Mouse (Mus musculus) intestine, postnatal 0 days (tissue): Measurements from ENCODE around the gene Rere. TPM values are rescaled to one million over a fixed set of nuclear protein-coding genes. Genes with fewer than 3 reads are reported as not detected.
A peak's percentile ranks its signal among the peaks of the same experiment; 100 is the strongest.

Experiments
- ATAC-seq: fragments of 200-750 bp; cut with Nextera tagmentation; 2 replicates; pipeline ENCODE4 v1.8.0; 2017; ENCODE audit warnings: mild to moderate bottlenecking, moderate TSS enrichment, moderate library complexity
- H3K27ac ChIP-seq: fragments of 300-500 bp; sonication (generic); 2 replicates; pipeline ENCODE4 v1.5.1; 2014; ENCODE audit warnings: mild to moderate bottlenecking, low read depth, low read length, moderate library complexity
- H3K27me3 ChIP-seq: fragments of 300-500 bp; sonication (generic); replicated peaks from 2 replicates; pipeline ENCODE4 v1.6.1; 2014; ENCODE audit warnings: low read length, mixed read lengths; ENCODE audit not compliant: control insufficient read depth, insufficient read depth
- H3K36me3 ChIP-seq: fragments of 300-500 bp; sonication (generic); 2 replicates; pipeline ENCODE4 v1.6.1; 2014; ENCODE audit warnings: mild to moderate bottlenecking, moderate library complexity; ENCODE audit not compliant: control insufficient read depth, insufficient read depth
- H3K4me1 ChIP-seq: fragments of 300-500 bp; sonication (generic); replicated peaks from 2 replicates; pipeline ENCODE4 v1.6.1; 2014; ENCODE audit warnings: antibody characterized with exemption, low read length, mixed read lengths; ENCODE audit not compliant: control insufficient read depth, insufficient read depth
- H3K4me2 ChIP-seq: fragments of 300-500 bp; sonication (generic); replicated peaks from 2 replicates; pipeline ENCODE4 v1.6.1; 2014; ENCODE audit warnings: low read depth, mild to moderate bottlenecking, moderate library complexity
- H3K4me3 ChIP-seq: fragments of 300-500 bp; sonication (generic); 2 replicates; pipeline ENCODE4 v1.5.1; 2014; ENCODE audit warnings: low read depth, low read length
- H3K9ac ChIP-seq: fragments of 300-500 bp; sonication (generic); 2 replicates; pipeline ENCODE4 v1.6.1; 2014; ENCODE audit warnings: mild to moderate bottlenecking, low read depth, low read length
- H3K9me3 ChIP-seq: fragments of 300-500 bp; sonication (generic); 2 replicates; pipeline ENCODE4 v1.6.1; 2016; ENCODE audit warnings: mixed run types; ENCODE audit not compliant: control insufficient read depth
- CTCF ChIP-seq: sonication (generic); IDR thresholded peaks from 2 replicates; pipeline ENCODE4 v1.5.1; 2016; ENCODE audit warnings: low read depth, mild to moderate bottlenecking, control low read depth, antibody characterized with exemption, moderate library complexity
- WGBS: fragments of 180-500 bp; shearing (Covaris S2); extraction: QIAGEN DNeasy Blood & Tissue Kit; methylation state at CpG from one replicate; pipeline ENCODE4 v1.1.7; 2014; 5-methylcytosine and 5-hydroxymethylcytosine counted together
- polyA plus RNA-seq: library from polyadenylated mRNA; unstranded; fragments of >200 nt; fragmentation: Nextera tagmentation; extraction: Ambion mirVana; gene quantifications from 2 replicates; pipeline ENCODE4 v1.2.1, GENCODE M21; 2015

Gene Rere
- polyA plus RNA-seq, 1 experiment from 2014 or later = 22.4 TPM

DNA sequence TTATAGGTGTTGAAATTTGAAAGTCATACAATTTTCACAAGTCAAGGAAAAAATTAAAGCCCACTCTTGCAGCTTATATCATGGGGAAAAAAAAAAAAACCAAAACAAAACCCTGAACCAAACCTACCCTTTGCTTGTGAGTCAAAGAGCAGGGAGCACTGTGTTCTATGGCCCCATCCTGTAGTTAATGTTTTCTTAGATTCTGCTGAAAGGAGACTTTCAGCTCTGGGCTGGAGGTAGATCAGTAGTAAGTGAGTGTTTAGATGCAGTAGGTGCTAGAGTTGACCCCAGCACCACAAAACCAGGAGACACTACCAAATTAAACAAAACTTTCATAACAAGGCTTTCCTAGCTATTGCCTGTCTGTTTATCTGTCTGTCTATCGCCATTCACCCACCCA lies 133.3 kb downstream of the Rere start:
- H3K4me2 ChIP-seq = peak overlapping the region; percentile 17; the same call in 1 of the 2 replicates
- no peaks in the 10 kb centered on the region for H3K27me3 ChIP-seq
- H3K27ac ChIP-seq = peak overlapping the region; percentile 47; the same call in 1 of the 2 replicates
- no peak overlapping the region for H3K9ac ChIP-seq
- H3K36me3 ChIP-seq = no peaks in the 10 kb centered on the region; the same call in 1 of the 2 replicates
- no peak for TF ChIP-seq CTCF
- 79% methylated on average over 1 of the region's 1 CpGs for WGBS
- H3K4me3 ChIP-seq = no peak overlapping the region
- peaks cover 9% of the 10 kb centered on the region for H3K4me1 ChIP-seq
- no peak for ATAC-seq
- H3K9me3 ChIP-seq = no peaks in the 10 kb centered on the region

GRCm38 (mm10) chr4:150415227-150415969 lies 134.0 kb downstream of the Rere start:
- no peaks in the 10 kb centered on the region for H3K27me3 ChIP-seq
- 0 out of 2 replicates have a peak overlapping the region, but pooled peaks have one; percentile 47 for H3K27ac ChIP-seq
- no peaks in the 10 kb centered on the region; the same call in 1 of the 2 replicates for H3K36me3 ChIP-seq
- H3K9me3 ChIP-seq = no peaks in the 10 kb centered on the region
- no peak for ATAC-seq
- peaks cover 9% of the 10 kb centered on the region for H3K4me1 ChIP-seq
- no peak overlapping the region for H3K9ac ChIP-seq
- H3K4me3 ChIP-seq = no peak overlapping the region
- no peak overlapping the region; the same call in 1 of the 2 replicates for H3K4me2 ChIP-seq
- WGBS = 44% methylated on average over 10 of the region's 10 CpGs
- no peak for TF ChIP-seq CTCF

DNA sequence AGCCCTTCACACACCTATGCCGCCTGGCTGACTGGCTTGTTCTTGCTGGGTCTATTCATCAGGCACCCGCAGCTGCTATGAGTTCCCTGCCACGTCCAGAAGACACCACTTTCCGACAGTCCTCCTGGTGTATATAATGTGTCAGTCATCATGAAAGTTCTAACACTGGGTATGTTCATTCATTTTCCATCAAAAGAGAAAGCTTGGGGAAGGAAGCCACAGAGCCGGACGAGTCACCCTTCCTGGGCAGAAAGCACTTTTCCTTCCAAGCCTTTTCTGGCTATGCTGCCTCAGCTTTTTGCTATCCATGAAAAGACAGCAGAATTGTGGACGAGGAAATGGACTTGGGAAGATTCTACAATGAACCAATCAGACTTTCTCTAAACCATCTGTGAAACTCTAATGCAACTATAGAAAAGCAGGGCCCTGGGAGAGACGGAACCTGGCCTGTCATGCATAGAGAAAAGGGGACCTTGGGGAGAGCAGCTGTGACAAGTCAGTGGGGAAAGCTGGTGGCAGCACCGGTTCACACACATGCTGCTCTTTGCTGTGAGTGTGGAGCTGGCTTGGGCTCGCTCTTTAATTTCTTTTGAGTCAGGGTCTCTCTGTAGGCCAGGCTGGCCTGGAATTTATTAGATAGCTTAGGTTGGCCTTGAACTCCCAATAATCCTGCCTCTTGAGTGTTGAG lies 139.3 kb downstream of the Rere start:
- no peak for TF ChIP-seq CTCF
- Histone ChIP-seq H3K4me1 (0 out of 2 replicates have a peak, but pooled peaks cover 3% of the 10 kb centered on the region), H3K9ac (no peak overlapping the region), H3K36me3 (0 out of 2 replicates have a peak, but pooled peaks cover 4% of the 10 kb centered on the region), H3K4me3 (no peak overlapping the region), H3K27ac (no peak overlapping the region), H3K27me3 (no peaks in the 10 kb centered on the region), H3K9me3 (no peaks in the 10 kb centered on the region), H3K4me2 (no peak overlapping the region)
- no peak for ATAC-seq
- 80% methylated on average over 10 of the region's 10 CpGs for WGBS

DNA sequence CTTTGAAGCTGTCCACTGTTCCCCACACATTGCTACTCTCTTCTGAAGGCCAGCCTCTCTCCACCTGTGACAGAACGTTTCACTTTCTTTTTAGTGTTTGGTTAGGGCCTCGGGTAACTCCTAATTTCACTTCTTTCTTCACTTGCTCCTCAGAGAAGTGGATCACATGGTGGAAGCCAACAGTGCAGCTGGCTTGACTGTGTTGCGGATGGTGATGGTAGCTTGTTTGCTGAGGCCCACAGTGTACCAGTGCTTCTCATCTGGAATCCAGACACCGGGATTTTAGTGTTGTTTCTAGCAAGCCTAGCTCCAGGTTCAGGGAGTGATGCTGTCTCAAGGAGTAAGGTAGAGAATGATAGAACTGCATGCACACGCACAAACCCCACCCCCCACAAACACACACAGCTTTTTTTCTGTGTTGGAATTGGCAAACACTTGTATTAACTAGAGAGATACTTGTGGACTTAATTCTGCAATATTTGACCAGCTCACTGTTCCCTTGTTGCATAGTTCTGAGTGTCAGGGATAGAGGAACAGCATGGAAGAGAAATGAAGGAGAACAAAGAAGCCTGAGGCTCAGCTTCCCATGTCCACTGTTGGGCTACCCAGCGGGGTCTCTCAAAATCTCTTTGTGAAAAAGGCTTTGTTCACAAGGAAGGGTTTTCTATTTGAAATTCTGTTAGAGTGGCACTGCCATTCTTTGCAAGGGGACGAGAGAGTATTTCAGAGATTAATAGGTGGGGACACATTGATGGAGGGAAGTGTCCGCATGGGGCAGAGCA lies 144.8 kb downstream of the Rere start:
- H3K36me3 ChIP-seq = peaks cover 7% of the 10 kb centered on the region; the same call in 1 of the 2 replicates
- H3K9ac ChIP-seq = no peak overlapping the region
- TF ChIP-seq CTCF = no peak
- H3K4me2 ChIP-seq = no peak overlapping the region
- WGBS = 59% methylated on average over 8 of the region's 8 CpGs
- 0 out of 2 replicates have a peak, but pooled peaks cover 3% of the 10 kb centered on the region for H3K4me1 ChIP-seq
- H3K27me3 ChIP-seq = no peaks in the 10 kb centered on the region
- H3K27ac ChIP-seq = no peak overlapping the region
- no peak overlapping the region for H3K4me3 ChIP-seq
- H3K9me3 ChIP-seq = no peaks in the 10 kb centered on the region
- ATAC-seq = no peak

DNA sequence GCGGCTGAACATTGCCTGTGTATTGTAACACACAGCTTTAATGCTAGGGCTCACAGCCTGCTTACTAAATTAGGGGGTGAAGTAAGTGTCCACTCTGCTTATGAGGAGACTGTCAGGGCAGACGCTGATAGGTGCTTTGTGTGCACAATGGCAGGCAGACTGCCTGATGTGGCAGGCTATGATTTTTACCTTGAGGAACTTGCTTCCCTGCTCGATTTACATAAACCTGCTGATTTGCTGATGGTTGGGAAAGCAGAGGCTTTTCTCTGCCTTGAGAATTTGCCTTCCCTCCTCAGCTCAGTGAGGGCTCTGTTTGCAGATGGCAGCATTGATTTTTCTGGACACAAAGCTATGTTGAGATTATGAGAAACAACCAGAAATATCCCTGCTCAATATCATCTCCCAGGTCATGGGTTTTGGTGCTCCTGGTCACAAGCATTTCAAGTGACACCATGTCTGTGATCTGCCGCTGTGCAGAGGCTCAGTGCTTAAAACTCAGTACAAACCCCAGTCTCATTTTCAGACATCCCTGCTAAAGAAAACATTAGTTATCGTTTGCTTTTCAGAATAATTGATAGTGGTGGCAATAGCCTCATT lies 145.5 kb downstream of the Rere start:
- H3K4me3 ChIP-seq = no peak overlapping the region
- H3K4me1 ChIP-seq = 0 out of 2 replicates have a peak, but pooled peaks cover 3% of the 10 kb centered on the region
- H3K4me2 ChIP-seq = no peak overlapping the region
- no peak for ATAC-seq
- H3K9ac ChIP-seq = no peak overlapping the region
- no peaks in the 10 kb centered on the region for H3K9me3 ChIP-seq
- peaks cover 7% of the 10 kb centered on the region; the same call in 1 of the 2 replicates for H3K36me3 ChIP-seq
- H3K27me3 ChIP-seq = no peaks in the 10 kb centered on the region
- no peak overlapping the region for H3K27ac ChIP-seq
- no peak for TF ChIP-seq CTCF
- WGBS = 52% methylated on average over 5 of the region's 5 CpGs
